Mouse (Mus musculus): ENCODE measurements around the gene Ulk2. TPM values are rescaled to one million over a fixed set of nuclear protein-coding genes. Genes with fewer than 3 reads are reported as not detected.

The Ulk2 gene
- 32.9 and 34.7 TPM in 2 replicates for polyA plus RNA-seq (2015; fragmentation: Nextera tagmentation; extraction: Ambion mirVana)

DNA sequence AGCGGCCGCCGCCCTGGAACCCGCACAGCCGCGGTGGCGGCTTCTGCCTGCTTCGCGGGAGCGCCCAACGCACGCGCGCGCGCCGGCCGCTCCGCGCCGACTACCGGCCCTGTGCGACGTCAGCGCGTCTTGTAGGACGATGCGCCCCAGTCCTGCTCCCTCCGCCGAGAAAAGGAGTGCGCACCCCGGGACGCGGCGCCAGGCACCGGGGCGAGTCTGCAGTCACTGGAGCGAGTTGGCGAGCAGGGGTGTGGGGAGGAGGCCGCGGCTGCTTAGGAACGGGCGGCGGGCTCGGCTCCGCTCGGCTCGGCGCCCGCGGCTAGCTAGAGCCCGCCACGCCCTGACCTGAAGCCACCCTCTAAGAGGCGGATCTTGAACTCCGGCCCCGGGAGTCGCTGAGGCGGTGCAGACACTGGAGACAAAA lies at the start of gene Ulk2:
Gene Ulk2 (minus strand): TSS at position 86 of the 424 bp plus-strand sequence.
- H3K4me3 ChIP-seq, result peak within 1 kb of the TSS; percentile 95
- 0% methylated on average over 42 of the region's 58 CpGs for WGBS
- peaks cover 3% of the 10 kb centered on the region; the same call in 1 of the 2 replicates for H3K36me3 ChIP-seq
- H3K4me2 ChIP-seq, result peak within 1 kb of the TSS; percentile 72
- no peaks in the 10 kb centered on the region for H3K27me3 ChIP-seq
- peak within 1 kb of the TSS; percentile 100 for H3K9ac ChIP-seq
- H3K4me1 ChIP-seq (replicated peaks), result peaks cover 30% of the 10 kb centered on the region
- H3K27ac ChIP-seq, result peak within 1 kb of the TSS; percentile 99
- no peaks in the 10 kb centered on the region for H3K9me3 ChIP-seq
- ATAC-seq (ENCODE audit: low FRiP score), result peak; percentile 96

DNA sequence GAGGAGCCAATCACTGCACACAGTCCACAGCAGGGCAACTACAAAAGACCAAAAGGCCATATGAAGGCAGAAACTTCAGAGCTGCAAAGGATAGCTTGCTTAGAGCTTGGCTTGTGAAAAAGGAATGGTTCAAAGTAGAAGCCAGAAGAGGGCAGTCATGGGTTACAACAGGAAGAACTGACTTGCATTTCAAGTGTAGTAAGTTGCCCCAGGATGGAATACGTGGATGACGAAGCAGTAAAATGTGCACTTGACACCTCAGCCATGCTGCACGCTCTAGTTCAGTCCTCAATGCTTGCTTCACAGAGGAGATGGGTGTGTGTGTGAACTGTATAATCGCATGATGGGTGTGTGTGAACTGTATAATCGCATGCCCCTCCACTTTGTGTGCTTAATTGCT lies 27.3 kb upstream of the Ulk2 start:
- H3K36me3 ChIP-seq, result peaks cover 43% of the 10 kb centered on the region
- H3K9me3 ChIP-seq, result no peaks in the 10 kb centered on the region
- no peaks in the 10 kb centered on the region for H3K27me3 ChIP-seq
- H3K4me2 ChIP-seq, result no peak overlapping the region
- no peak overlapping the region for H3K9ac ChIP-seq
- WGBS, result 88% methylated on average over 5 of the region's 5 CpGs
- no peaks in the 10 kb centered on the region for H3K4me1 ChIP-seq (replicated peaks)
- H3K4me3 ChIP-seq, result no peak overlapping the region
- no peak for ATAC-seq (ENCODE audit: low FRiP score)
- H3K27ac ChIP-seq, result no peak overlapping the region

DNA sequence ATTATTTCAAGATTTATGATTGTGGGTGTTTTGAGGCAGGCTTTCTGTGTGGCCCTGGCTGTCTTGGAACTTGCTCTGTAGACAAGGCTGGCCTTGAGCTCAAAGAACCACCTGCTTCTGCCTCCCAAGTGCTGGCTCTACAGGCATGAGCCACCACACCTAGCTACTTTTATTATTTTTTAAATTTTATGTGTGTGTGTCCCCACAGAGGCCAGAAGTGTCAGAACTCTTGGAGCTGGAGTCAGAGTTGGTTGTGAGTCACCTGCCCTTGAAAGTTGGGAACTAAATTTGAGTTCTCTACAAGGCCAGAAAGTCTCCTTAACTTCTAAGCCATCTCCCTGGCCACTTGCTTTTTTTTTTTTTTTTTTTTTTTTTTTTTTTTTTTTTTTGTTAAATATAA lies 25.0 kb upstream of the Ulk2 start:
- H3K27me3 ChIP-seq, result no peaks in the 10 kb centered on the region
- H3K4me3 ChIP-seq, result no peak overlapping the region
- no peak overlapping the region for H3K4me2 ChIP-seq
- H3K9me3 ChIP-seq, result no peaks in the 10 kb centered on the region
- H3K9ac ChIP-seq, result no peak overlapping the region
- H3K4me1 ChIP-seq (replicated peaks), result no peaks in the 10 kb centered on the region
- no peak overlapping the region for H3K27ac ChIP-seq
- H3K36me3 ChIP-seq, result peaks cover 50% of the 10 kb centered on the region
- no peak for ATAC-seq (ENCODE audit: low FRiP score)

DNA sequence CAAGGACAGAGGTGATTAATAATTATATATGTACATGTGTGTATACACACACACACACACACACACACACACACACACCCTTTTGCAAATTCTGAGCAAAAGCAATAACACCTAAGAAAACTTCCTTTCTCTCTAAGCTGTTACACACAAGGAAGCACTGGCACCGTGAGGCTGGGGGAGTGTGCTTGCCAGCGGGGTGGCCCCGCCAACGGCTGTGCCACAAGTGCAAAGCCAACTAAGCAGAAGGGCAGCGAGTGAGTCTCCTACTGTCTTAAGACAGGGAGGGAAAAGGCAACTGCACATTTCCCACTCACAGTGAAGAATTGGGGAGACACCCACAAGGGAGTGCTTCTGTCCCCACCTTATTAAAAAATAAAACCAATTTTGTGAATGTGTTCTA lies 17.0 kb upstream of the Ulk2 start:
- H3K36me3 ChIP-seq, result peaks cover 76% of the 10 kb centered on the region
- no peaks in the 10 kb centered on the region for H3K9me3 ChIP-seq
- no peak overlapping the region for H3K4me3 ChIP-seq
- no peak overlapping the region for H3K4me2 ChIP-seq
- no peak overlapping the region for H3K9ac ChIP-seq
- 91% methylated on average over 5 of the region's 5 CpGs for WGBS
- H3K27me3 ChIP-seq, result no peaks in the 10 kb centered on the region
- H3K4me1 ChIP-seq (replicated peaks), result no peaks in the 10 kb centered on the region
- H3K27ac ChIP-seq, result no peak overlapping the region
- no peak for ATAC-seq (ENCODE audit: low FRiP score)

DNA sequence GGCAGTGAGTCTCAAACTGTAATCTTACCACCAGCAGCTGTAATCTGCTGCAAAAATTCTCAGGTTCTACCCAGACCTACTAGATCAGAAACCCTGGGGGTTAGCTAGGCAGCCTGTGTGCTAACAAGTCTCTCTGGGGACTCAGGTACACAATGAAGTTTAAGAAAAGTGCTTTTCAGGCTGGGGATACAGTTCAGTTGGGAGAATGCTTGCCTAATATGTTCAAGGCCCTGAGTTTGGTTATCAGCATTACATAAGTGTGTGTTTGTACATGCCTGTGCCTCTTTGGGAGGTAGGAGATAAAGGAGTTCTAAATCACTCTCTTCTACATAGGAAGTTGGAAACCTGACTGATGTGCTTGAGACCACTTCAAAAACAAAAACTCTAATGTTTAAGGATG lies 12.0 kb upstream of the Ulk2 start:
- Histone ChIP-seq H3K4me3 (no peak overlapping the region), H3K4me2 (no peak overlapping the region), H3K27ac (no peak overlapping the region), H3K9ac (no peak overlapping the region), H3K27me3 (no peaks in the 10 kb centered on the region), H3K4me1 (replicated peaks) (no peaks in the 10 kb centered on the region), H3K36me3 (peaks cover 39% of the 10 kb centered on the region), H3K9me3 (no peaks in the 10 kb centered on the region)
- no peak for ATAC-seq (ENCODE audit: low FRiP score)

DNA sequence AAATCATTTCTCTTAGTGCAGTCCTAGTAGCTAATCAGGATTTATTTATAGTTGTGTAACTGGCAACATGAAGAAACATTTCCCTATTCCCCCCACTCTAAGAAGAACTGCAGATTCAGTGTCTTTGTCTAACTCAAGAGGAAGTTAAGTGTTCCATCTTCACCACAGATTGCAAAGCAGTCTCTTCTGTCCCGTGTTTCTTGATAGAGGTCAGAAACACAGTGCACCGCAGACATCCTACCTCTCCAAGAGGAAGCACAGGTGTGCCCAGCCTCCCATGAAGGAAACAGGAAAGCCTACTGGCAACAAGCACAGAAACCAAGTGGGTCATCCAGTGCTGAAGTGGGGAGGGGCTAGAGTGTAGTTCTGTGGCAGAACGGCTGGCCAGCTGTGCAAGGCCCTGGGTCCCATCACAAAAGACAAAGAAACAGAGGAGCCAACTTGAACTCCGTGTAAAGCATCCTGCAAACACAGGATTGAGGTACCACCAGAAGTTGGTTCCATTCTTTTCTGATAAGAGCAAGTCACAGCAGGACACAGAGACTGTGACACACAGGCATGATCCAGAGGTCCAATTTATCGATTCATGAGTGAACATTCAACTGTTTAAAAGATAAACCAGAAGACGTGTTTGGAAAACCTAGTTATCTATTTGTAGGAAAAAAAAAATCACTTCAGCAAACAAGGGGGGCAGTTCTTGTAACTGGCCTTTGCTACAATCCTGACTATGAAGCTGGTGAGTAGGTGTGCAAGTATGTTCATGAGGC lies 7.1 kb upstream of the Ulk2 start:
- Histone ChIP-seq H3K4me3 (no peak overlapping the region), H3K27me3 (no peaks in the 10 kb centered on the region), H3K9ac (no peak overlapping the region), H3K9me3 (no peaks in the 10 kb centered on the region), H3K36me3 (peaks cover 5% of the 10 kb centered on the region; the same call in 1 of the 2 replicates), H3K4me1 (replicated peaks) (no peaks in the 10 kb centered on the region), H3K4me2 (no peak overlapping the region), H3K27ac (no peak overlapping the region)
- ATAC-seq (ENCODE audit: low FRiP score), result no peak
- WGBS, result 87% methylated on average over 6 of the region's 6 CpGs

DNA sequence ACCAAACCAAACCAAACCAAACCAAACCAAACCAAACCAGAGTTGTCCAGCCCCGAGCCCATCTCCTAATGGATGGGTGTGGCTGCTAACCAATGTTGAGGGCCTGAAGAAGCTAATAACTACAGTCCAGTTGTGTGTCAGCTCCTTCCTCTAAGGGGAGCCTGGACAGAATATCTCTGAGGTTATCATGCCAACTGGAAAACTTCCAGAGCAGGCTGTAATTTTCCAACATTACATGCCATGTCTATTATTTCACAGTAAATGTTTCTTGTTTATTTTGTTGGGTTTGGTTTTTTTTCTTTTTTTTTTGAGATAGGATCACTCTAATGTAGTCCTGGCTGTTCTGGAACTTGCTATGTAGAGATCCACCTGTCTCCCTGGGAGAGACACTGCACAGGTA lies 4.4 kb upstream of the Ulk2 start:
- Histone ChIP-seq H3K36me3 (no peaks in the 10 kb centered on the region), H3K9ac (no peak overlapping the region), H3K27ac (no peak overlapping the region), H3K27me3 (no peaks in the 10 kb centered on the region), H3K4me1 (replicated peaks) (0 out of 2 replicates have a peak, but pooled peaks cover 6% of the 10 kb centered on the region), H3K9me3 (no peaks in the 10 kb centered on the region), H3K4me2 (no peak overlapping the region), H3K4me3 (no peak overlapping the region)
- WGBS, result 88% methylated on average over 1 of the region's 1 CpGs
- no peak for ATAC-seq (ENCODE audit: low FRiP score)

DNA sequence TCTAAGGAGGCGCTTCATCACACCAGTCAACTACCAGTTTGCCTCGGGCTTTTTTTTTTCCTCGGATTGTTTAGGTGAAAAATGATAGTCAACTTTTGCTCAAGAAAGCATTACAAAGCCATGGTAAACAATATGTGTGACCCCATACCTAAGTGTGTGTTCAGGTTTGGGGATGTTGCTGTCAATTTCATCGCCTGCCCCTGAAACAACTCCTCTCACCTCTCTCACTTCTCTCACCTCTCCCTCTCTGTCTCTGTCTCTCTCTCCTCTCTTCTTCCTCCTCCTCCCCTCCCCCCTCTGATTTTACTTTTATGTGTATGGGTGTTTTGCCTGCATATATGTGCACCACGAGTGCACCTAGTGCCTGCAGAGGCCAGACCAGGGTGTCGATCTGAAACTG lies 666 bp upstream of the Ulk2 start:
- no peak for ATAC-seq (ENCODE audit: low FRiP score)
- Histone ChIP-seq H3K27me3 (no peaks in the 10 kb centered on the region), H3K4me2 (peak overlapping the region; percentile 72), H3K27ac (peak overlapping the region; percentile 99), H3K9me3 (no peaks in the 10 kb centered on the region), H3K36me3 (peaks cover 2% of the 10 kb centered on the region; the same call in 1 of the 2 replicates), H3K4me1 (replicated peaks) (peaks cover 25% of the 10 kb centered on the region), H3K4me3 (peak overlapping the region; percentile 95), H3K9ac (peak overlapping the region; percentile 100)
- WGBS, result 43% methylated on average over 6 of the region's 6 CpGs

DNA sequence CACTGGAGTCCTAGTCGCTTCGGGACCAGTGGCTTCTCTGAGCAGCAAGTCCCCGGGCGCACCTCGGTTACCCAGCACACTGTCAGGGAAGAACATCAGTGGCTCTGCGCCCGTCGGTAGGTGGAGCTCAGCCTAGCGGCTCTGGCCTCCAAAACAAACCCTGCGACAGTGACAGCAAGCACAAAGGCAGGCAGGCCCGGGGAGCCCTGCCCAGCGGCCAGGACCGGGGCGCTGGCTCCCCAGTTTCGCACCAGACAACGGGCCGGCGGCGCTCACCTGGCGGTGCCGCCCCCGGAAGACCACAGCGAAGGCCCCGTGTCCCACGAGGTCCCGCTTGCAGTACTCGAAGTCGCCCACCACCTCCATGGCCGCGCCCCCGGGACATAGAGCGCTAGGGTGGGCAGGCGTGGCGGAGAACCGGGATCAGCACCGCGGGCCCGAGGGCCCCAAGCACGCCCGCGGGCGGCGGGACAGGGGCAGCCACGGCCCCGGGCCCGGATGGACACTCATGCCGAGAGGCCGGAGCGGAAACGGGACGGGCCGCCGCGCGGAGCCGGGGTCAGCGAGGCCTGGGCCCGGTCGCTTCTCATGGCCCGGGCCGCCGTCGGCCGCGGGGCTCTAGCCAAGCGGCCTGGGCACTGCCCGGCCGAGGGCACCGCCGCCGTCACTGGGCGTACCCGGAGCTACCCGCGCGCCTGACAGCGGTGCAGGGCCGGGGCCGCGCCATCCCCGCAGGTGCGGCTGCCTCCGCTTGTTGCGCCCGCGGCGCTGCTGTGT lies 474 bp downstream of the Ulk2 start:
- WGBS, result under 1% methylated on average over 75 of the region's 87 CpGs
- Histone ChIP-seq H3K36me3 (peaks cover 6% of the 10 kb centered on the region; the same call in 1 of the 2 replicates), H3K27ac (peak overlapping the region; percentile 99), H3K4me3 (peak overlapping the region; percentile 95), H3K4me1 (replicated peaks) (peaks cover 33% of the 10 kb centered on the region), H3K9ac (peak overlapping the region; percentile 100), H3K27me3 (no peaks in the 10 kb centered on the region), H3K9me3 (no peaks in the 10 kb centered on the region), H3K4me2 (peak overlapping the region; percentile 72)
- peak; percentile 89 for ATAC-seq (ENCODE audit: low FRiP score)

DNA sequence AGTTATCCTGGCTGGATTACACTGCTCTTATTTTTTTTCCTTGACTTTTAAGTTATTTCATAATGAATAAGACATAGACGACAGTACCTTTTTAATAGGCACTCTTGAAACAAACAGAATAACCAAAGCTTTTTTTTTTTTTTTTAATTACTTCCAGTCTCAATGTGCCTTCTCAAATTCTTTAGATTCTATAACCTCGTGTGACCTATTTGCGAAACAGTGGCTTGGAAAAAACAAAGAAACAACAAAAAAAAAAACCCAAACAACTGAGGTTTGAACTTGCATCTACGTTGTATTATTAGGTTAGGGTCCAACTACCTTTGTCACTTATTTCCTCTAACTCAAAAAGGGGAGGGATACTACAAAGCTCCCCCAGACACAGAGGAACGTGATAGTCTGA lies 1.2 kb downstream of the Ulk2 start:
- Histone ChIP-seq H3K27ac (peak overlapping the region; percentile 99), H3K27me3 (no peaks in the 10 kb centered on the region), H3K9ac (peak overlapping the region; percentile 100), H3K4me2 (peak overlapping the region; percentile 72), H3K4me1 (replicated peaks) (peaks cover 35% of the 10 kb centered on the region), H3K4me3 (peak overlapping the region; percentile 95), H3K9me3 (no peaks in the 10 kb centered on the region), H3K36me3 (peaks cover 7% of the 10 kb centered on the region; the same call in 1 of the 2 replicates)
- no peak for ATAC-seq (ENCODE audit: low FRiP score)
- WGBS, result 11% methylated on average over 5 of the region's 5 CpGs

DNA sequence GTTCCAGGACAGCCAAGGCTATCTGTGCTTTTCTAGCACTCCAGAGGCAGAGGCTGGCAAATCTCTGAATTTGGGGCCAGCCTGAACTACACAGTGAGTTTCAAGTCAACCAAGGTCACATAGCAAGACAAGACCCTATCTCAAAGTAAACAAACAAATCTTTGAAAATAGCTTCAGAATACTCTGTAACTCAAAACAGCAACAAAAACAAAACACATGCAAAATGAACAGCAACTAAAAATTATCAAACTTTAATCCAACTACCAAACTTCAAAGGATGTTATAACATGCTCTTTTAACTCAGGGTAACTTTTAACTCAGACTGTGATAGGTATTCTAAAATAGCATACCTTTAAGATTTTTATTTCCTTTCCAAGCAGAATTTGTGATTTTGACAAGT lies 2.0 kb downstream of the Ulk2 start:
- Histone ChIP-seq H3K9me3 (no peaks in the 10 kb centered on the region), H3K27me3 (no peaks in the 10 kb centered on the region), H3K4me1 (replicated peaks) (peaks cover 35% of the 10 kb centered on the region), H3K4me3 (no peak overlapping the region), H3K4me2 (peak overlapping the region; percentile 43), H3K36me3 (peaks cover 7% of the 10 kb centered on the region; the same call in 1 of the 2 replicates), H3K27ac (no peak overlapping the region), H3K9ac (no peak overlapping the region; the same call in 1 of the 2 replicates)
- no peak for ATAC-seq (ENCODE audit: low FRiP score)

DNA sequence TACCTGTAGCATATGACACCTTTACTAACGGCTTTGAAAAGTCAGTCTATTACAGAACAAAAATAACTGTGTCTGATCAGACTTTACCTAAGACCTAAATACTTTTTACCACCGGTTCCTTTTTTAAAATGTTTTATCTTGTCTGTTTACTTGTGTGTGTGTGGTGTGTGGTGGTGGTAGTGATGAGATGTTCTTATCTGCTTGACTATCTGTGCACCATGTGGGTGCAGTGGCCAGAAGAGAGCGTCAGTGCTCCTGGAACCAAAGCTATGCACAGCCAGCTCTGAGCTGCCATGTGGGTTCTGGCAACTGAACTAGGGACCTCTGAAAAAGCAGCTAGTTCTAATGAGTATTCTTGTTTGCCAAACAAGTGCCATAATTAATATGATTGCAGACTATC lies 3.7 kb downstream of the Ulk2 start:
- Histone ChIP-seq H3K4me3 (no peak overlapping the region), H3K27me3 (no peaks in the 10 kb centered on the region), H3K4me1 (replicated peaks) (peaks cover 39% of the 10 kb centered on the region), H3K4me2 (no peak overlapping the region), H3K27ac (no peak overlapping the region), H3K9me3 (no peaks in the 10 kb centered on the region), H3K9ac (no peak overlapping the region), H3K36me3 (peaks cover 7% of the 10 kb centered on the region; the same call in 1 of the 2 replicates)
- WGBS, result 87% methylated on average over 3 of the region's 3 CpGs
- ATAC-seq (ENCODE audit: low FRiP score), result no peak
